Mouse (Mus musculus): ENCODE measurements around the gene Ier2. TPM values are rescaled to one million over a fixed set of nuclear protein-coding genes. Genes with fewer than 3 reads are reported as not detected.

The Ier2 gene
- total RNA-seq (2018; cell fraction: chromatin; rRNA removed): 100 to 1,000 TPM in 11 of 26 experiments, 10 to 100 TPM in 14, 1 to 10 TPM in 1; 8.1 to 794 (median 83.2) TPM
- 1,000 to 10,000 TPM in 1 of 26 experiments, 100 to 1,000 TPM in 16, 10 to 100 TPM in 9; 12.7 to 1,041 (median 226) TPM for total RNA-seq (2018; cell fraction: cytosol; rRNA removed)
- total RNA-seq (2018; cell fraction: nucleus; rRNA removed): 1,000 to 10,000 TPM in 1 of 26 experiments, 100 to 1,000 TPM in 15, 10 to 100 TPM in 10; 18.1 to 1,358 (median 213) TPM
- polyA plus RNA-seq (2018): 13.1 to 24.0 TPM (median 23.6 TPM) in 3 replicates

- H3K79me2 ChIP-seq (ENCODE audit: inconsistent target): peaks cover 16% of the 10 kb centered on the region; the same call in 1 of the 2 replicates
- under 1% methylated on average over 27 of the region's 27 CpGs for WGBS (ENCODE audit: missing documents)
- peak within 1 kb of the TSS; percentile 89 for H3K27ac ChIP-seq
- H3K4me3 ChIP-seq (ENCODE audit: inconsistent target): peak within 1 kb of the TSS; percentile 56
- no peaks in the 10 kb centered on the region for H3K36me3 ChIP-seq (ENCODE audit: inconsistent target)
Measured at GRCm38 (mm10) chr8:84662581-84663065, at the start of gene Ier2. Gene Ier2, minus strand, starts transcription at chr8:84662852.

- no peak overlapping the region for H3K4me3 ChIP-seq (ENCODE audit: inconsistent target)
- H3K79me2 ChIP-seq (ENCODE audit: inconsistent target): no peaks in the 10 kb centered on the region
- no peaks in the 10 kb centered on the region for H3K36me3 ChIP-seq (ENCODE audit: inconsistent target)
- H3K27ac ChIP-seq: no peak overlapping the region
- 70% methylated on average over 10 of the region's 11 CpGs for WGBS (ENCODE audit: missing documents)
Measured at GRCm38 (mm10) chr8:84711933-84712758, 49.5 kb upstream of the Ier2 start.

GRCm38 (mm10) chr8:84711312-84711711 lies 48.7 kb upstream of the Ier2 start:
- Histone ChIP-seq H3K4me3 (ENCODE audit: inconsistent target) (no peak overlapping the region), H3K36me3 (ENCODE audit: inconsistent target) (no peaks in the 10 kb centered on the region), H3K27ac (no peak overlapping the region), H3K79me2 (ENCODE audit: inconsistent target) (no peaks in the 10 kb centered on the region; the same call in 1 of the 2 replicates)
- 100% methylated on average over 3 of the region's 3 CpGs for WGBS (ENCODE audit: missing documents)

- Histone ChIP-seq H3K4me3 (ENCODE audit: inconsistent target) (no peak overlapping the region), H3K36me3 (ENCODE audit: inconsistent target) (no peaks in the 10 kb centered on the region), H3K79me2 (ENCODE audit: inconsistent target) (no peaks in the 10 kb centered on the region; the same call in 1 of the 2 replicates), H3K27ac (no peak overlapping the region)
- 100% methylated on average over 1 of the region's 1 CpGs for WGBS (ENCODE audit: missing documents)
Measured at GRCm38 (mm10) chr8:84709931-84710330, 47.3 kb upstream of the Ier2 start.

- H3K27ac ChIP-seq: no peak overlapping the region
Measured at GRCm38 (mm10) chr8:84708774-84709475, 46.3 kb upstream of the Ier2 start.

GRCm38 (mm10) chr8:84708071-84708541 lies 45.5 kb upstream of the Ier2 start:
- 44% methylated on average over 15 of the region's 15 CpGs for WGBS (ENCODE audit: missing documents)
- Histone ChIP-seq H3K4me3 (ENCODE audit: inconsistent target) (no peak overlapping the region; the same call in 1 of the 2 replicates), H3K27ac (peak overlapping the region; percentile 70), H3K79me2 (ENCODE audit: inconsistent target) (peaks cover 13% of the 10 kb centered on the region), H3K36me3 (ENCODE audit: inconsistent target) (no peaks in the 10 kb centered on the region)

More at GRCm38 (mm10) chr8:84708774-84709475, 46.3 kb upstream of the Ier2 start:
- H3K79me2 ChIP-seq (ENCODE audit: inconsistent target): peaks cover 6% of the 10 kb centered on the region; the same call in 1 of the 2 replicates
- 31% methylated on average over 12 of the region's 12 CpGs for WGBS (ENCODE audit: missing documents)
- no peaks in the 10 kb centered on the region for H3K36me3 ChIP-seq (ENCODE audit: inconsistent target)
- H3K4me3 ChIP-seq (ENCODE audit: inconsistent target): no peak overlapping the region

GRCm38 (mm10) chr8:84707267-84707883 lies 44.7 kb upstream of the Ier2 start:
- peak overlapping the region; percentile 70 for H3K27ac ChIP-seq
- H3K4me3 ChIP-seq (ENCODE audit: inconsistent target): peak overlapping the region; percentile 25
- WGBS (ENCODE audit: missing documents): 4% methylated on average over 22 of the region's 22 CpGs
- peaks cover 20% of the 10 kb centered on the region for H3K79me2 ChIP-seq (ENCODE audit: inconsistent target)
- no peaks in the 10 kb centered on the region for H3K36me3 ChIP-seq (ENCODE audit: inconsistent target)

- H3K79me2 ChIP-seq (ENCODE audit: inconsistent target): peaks cover 27% of the 10 kb centered on the region
- peak overlapping the region; percentile 70 for H3K27ac ChIP-seq
- H3K4me3 ChIP-seq (ENCODE audit: inconsistent target): peak overlapping the region; percentile 25
- no peaks in the 10 kb centered on the region for H3K36me3 ChIP-seq (ENCODE audit: inconsistent target)
- WGBS (ENCODE audit: missing documents): 6% methylated on average over 29 of the region's 45 CpGs
Measured at GRCm38 (mm10) chr8:84706610-84707266, 44.1 kb upstream of the Ier2 start.

- H3K79me2 ChIP-seq (ENCODE audit: inconsistent target): peaks cover 27% of the 10 kb centered on the region
- peak overlapping the region; percentile 2; the same call in 1 of the 2 replicates for H3K4me3 ChIP-seq (ENCODE audit: inconsistent target)
- 12% methylated on average over 12 of the region's 12 CpGs for WGBS (ENCODE audit: missing documents)
- no peak overlapping the region for H3K27ac ChIP-seq
- no peaks in the 10 kb centered on the region for H3K36me3 ChIP-seq (ENCODE audit: inconsistent target)
Measured at GRCm38 (mm10) chr8:84705960-84706359, 43.3 kb upstream of the Ier2 start.

- Histone ChIP-seq H3K27ac (peak overlapping the region; percentile 76), H3K4me3 (ENCODE audit: inconsistent target) (no peak overlapping the region; the same call in 1 of the 2 replicates), H3K79me2 (ENCODE audit: inconsistent target) (peaks cover 27% of the 10 kb centered on the region), H3K36me3 (ENCODE audit: inconsistent target) (no peaks in the 10 kb centered on the region)
- 6% methylated on average over 45 of the region's 61 CpGs for WGBS (ENCODE audit: missing documents)
Measured at GRCm38 (mm10) chr8:84704867-84705831, 42.5 kb upstream of the Ier2 start.

- WGBS (ENCODE audit: missing documents): 5% methylated on average over 16 of the region's 16 CpGs
- Histone ChIP-seq H3K79me2 (ENCODE audit: inconsistent target) (peaks cover 27% of the 10 kb centered on the region), H3K36me3 (ENCODE audit: inconsistent target) (no peaks in the 10 kb centered on the region), H3K27ac (peak overlapping the region; percentile 76), H3K4me3 (ENCODE audit: inconsistent target) (peak overlapping the region; percentile 21; the same call in 1 of the 2 replicates)
Measured at GRCm38 (mm10) chr8:84704356-84704755, 41.7 kb upstream of the Ier2 start.

- peaks cover 27% of the 10 kb centered on the region for H3K79me2 ChIP-seq (ENCODE audit: inconsistent target)
- peak overlapping the region; percentile 98 for H3K27ac ChIP-seq
- H3K4me3 ChIP-seq (ENCODE audit: inconsistent target): peak overlapping the region; percentile 91
- 3% methylated on average over 35 of the region's 38 CpGs for WGBS (ENCODE audit: missing documents)
- H3K36me3 ChIP-seq (ENCODE audit: inconsistent target): no peaks in the 10 kb centered on the region
Measured at GRCm38 (mm10) chr8:84703466-84704249, 41.0 kb upstream of the Ier2 start.
